Mouse (Mus musculus): ENCODE data around the gene Plcd4. TPM values are rescaled to one million over a fixed set of nuclear protein-coding genes. Genes with fewer than 3 reads are reported as not detected.

Gene Plcd4
- polyA plus RNA-seq, 1 experiment: not detected

GRCm38 (mm10) chr1:74584616-74585398 lies 42.1 kb downstream of the Plcd4 start:
- TF ChIP-seq GATA1 (IDR thresholded peaks at IDR 0.05; ENCODE audit: low read length): no peak

GRCm38 (mm10) chr1:74587233-74587772 lies 44.6 kb downstream of the Plcd4 start:
- no peak for TF ChIP-seq GATA1 (IDR thresholded peaks at IDR 0.05; ENCODE audit: low read length)

- TF ChIP-seq GATA1 (IDR thresholded peaks at IDR 0.05; ENCODE audit: low read length): no peak
These were observed 45.2 kb downstream of the Plcd4 start, which contains the start of the genes Zfp142 and Bcs1l for GRCm38 (mm10) chr1:74587773-74588445. Gene Zfp142, minus strand, starts transcription at chr1:74588246. Gene Bcs1l, plus strand, starts transcription at chr1:74588289.

- no peak for TF ChIP-seq GATA1 (IDR thresholded peaks at IDR 0.05; ENCODE audit: low read length)
These were observed 51.7 kb downstream of the Plcd4 start for GRCm38 (mm10) chr1:74594434-74594833.

- TF ChIP-seq GATA1 (IDR thresholded peaks at IDR 0.05; ENCODE audit: low read length): no peak
These were observed 58.0 kb downstream of the Plcd4 start for GRCm38 (mm10) chr1:74600501-74601266.

- no peak for TF ChIP-seq GATA1 (IDR thresholded peaks at IDR 0.05; ENCODE audit: low read length)
These were observed 58.7 kb downstream of the Plcd4 start, which contains the start of the genes Rnf25 and Stk36 for GRCm38 (mm10) chr1:74601267-74601962. Gene Rnf25, minus strand, starts transcription at chr1:74601397. Gene Stk36, plus strand, starts transcription at chr1:74601445.

Other genes with a start within 250 kb of the Plcd4 start
- gene Tmbim1, start 237.3 kb upstream of the Plcd4 start, polyA plus RNA-seq (2012): 180 and 214 TPM in 2 replicates
- gene Catip, start 180.8 kb upstream of the Plcd4 start, polyA plus RNA-seq (2012): not detected in 2 replicates
- gene Slc11a1, start 167.7 kb upstream of the Plcd4 start, polyA plus RNA-seq (2012): not detected in 2 replicates
- gene Ctdsp1, start 151.4 kb upstream of the Plcd4 start, polyA plus RNA-seq (2012): 342 and 395 TPM in 2 replicates
- gene Vil1, start 133.5 kb upstream of the Plcd4 start, polyA plus RNA-seq (2012): 0.11 and 0.22 TPM in 2 replicates
- 34.8 and 35.0 TPM in 2 replicates for gene Cnot9, start 36.8 kb upstream of the Plcd4 start, polyA plus RNA-seq (2012)
- 3.4 and 8.5 TPM in 2 replicates for gene Usp37, start 1.4 kb downstream of the Plcd4 start, polyA plus RNA-seq (2012)
- gene Zfp142, start 45.4 kb downstream of the Plcd4 start, polyA plus RNA-seq (2012): 10.5 and 13.2 TPM in 2 replicates
- 4.5 and 7.3 TPM in 2 replicates for gene Bcs1l, start 45.4 kb downstream of the Plcd4 start, polyA plus RNA-seq (2012)
- gene Rnf25, start 58.5 kb downstream of the Plcd4 start, polyA plus RNA-seq (2012): 24.2 and 27.0 TPM in 2 replicates
- gene Stk36, start 58.6 kb downstream of the Plcd4 start, polyA plus RNA-seq (2012): 0.05 and 0.21 TPM in 2 replicates
- 21.4 and 35.0 TPM in 2 replicates for gene Ttll4, start 118.9 kb downstream of the Plcd4 start, polyA plus RNA-seq (2012)
- not detected in 2 replicates for gene Cyp27a1, start 170.7 kb downstream of the Plcd4 start, polyA plus RNA-seq (2012)
- not detected in 2 replicates for gene Prkag3, start 206.3 kb downstream of the Plcd4 start, polyA plus RNA-seq (2012)
- gene Wnt6, start 229.0 kb downstream of the Plcd4 start, polyA plus RNA-seq (2012): not detected in 2 replicates
- not detected in 2 replicates for gene Wnt10a, start 248.6 kb downstream of the Plcd4 start, polyA plus RNA-seq (2012)

Data from G1E-ER4 (cell line).